Mouse (Mus musculus) embryonic facial prominence, embryonic 15.5 days (tissue): ENCODE data around the gene Wdr91. TPM values are rescaled to one million over a fixed set of nuclear protein-coding genes. Genes with fewer than 3 reads are reported as not detected.

ENCODE experiments used
- ATAC-seq: fragments of 200-750 bp; cut with Nextera tagmentation; 2 replicates; pipeline ENCODE4 v1.8.0; 2017; ENCODE audit warnings: low read depth, moderate TSS enrichment; ENCODE audit not compliant: insufficient number of reproducible peaks, low FRiP score, low TSS enrichment
- H3K27ac ChIP-seq: fragments of 300-500 bp; sonication (generic); replicated peaks from 2 replicates; pipeline ENCODE4 v1.5.1; 2015; ENCODE audit warnings: mild to moderate bottlenecking, inconsistent platforms
- H3K27me3 ChIP-seq: fragments of 300-500 bp; sonication (generic); 2 replicates; pipeline ENCODE4 v1.6.1; 2015; ENCODE audit warnings: inconsistent platforms
- H3K36me3 ChIP-seq: fragments of 300-500 bp; sonication (generic); 2 replicates; pipeline ENCODE4 v1.6.1; 2015; ENCODE audit warnings: mild to moderate bottlenecking, inconsistent platforms
- H3K4me1 ChIP-seq: fragments of 300-500 bp; sonication (generic); 2 replicates; pipeline ENCODE4 v1.6.1; 2015; ENCODE audit warnings: inconsistent platforms
- H3K4me2 ChIP-seq: fragments of 300-500 bp; sonication (generic); replicated peaks from 2 replicates; pipeline ENCODE4 v1.6.1; 2015; ENCODE audit warnings: mild to moderate bottlenecking, inconsistent platforms
- H3K4me3 ChIP-seq: fragments of 300-500 bp; sonication (generic); replicated peaks from 2 replicates; pipeline ENCODE4 v1.5.1; 2015; ENCODE audit warnings: mild to moderate bottlenecking, inconsistent platforms
- H3K9ac ChIP-seq: fragments of 300-500 bp; sonication (generic); 2 replicates; pipeline ENCODE4 v1.6.1; 2015; ENCODE audit warnings: inconsistent platforms
- H3K9me3 ChIP-seq: fragments of 300-500 bp; sonication (generic); replicated peaks from 2 replicates; pipeline ENCODE4 v1.6.1; 2016; ENCODE audit warnings: inconsistent platforms
- WGBS: fragments of 180-500 bp; shearing (Covaris S2); methylation state at CpG from one replicate; pipeline ENCODE4 v1.1.7; 2015; 5-methylcytosine and 5-hydroxymethylcytosine counted together
- polyA plus RNA-seq: library from polyadenylated mRNA; unstranded; fragments of >200 nt; fragmentation: Nextera tagmentation; extraction: Ambion mirVana; gene quantifications from 2 replicates; pipeline ENCODE4 v1.2.1, GENCODE M21; 2015

Gene Wdr91
- polyA plus RNA-seq, 1 experiment from 2014 or later: 12.0 TPM

DNA sequence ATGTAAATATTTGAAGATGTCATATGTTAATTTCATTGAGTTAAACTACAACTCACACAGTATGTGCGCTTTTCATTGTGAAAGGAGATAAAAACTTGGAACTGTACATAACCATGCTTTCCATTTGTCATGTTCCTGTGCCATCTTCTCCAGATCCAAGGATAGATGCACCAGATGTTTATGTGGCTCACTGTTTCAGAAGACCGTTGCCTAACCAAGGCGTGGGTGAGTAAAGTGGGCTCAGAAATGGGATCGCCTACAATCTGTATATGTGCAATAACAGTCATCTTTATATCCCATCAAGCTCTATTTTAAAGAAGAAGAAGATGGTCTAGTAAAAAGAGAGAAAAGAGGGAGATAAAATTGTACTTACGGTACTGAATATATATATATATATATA is 78.3 kb downstream of the Wdr91 start:
- no peaks in the 10 kb centered on the region for H3K9me3 ChIP-seq
- no peaks in the 10 kb centered on the region for H3K36me3 ChIP-seq
- no peak overlapping the region for H3K4me3 ChIP-seq
- ATAC-seq: no peak
- no peak overlapping the region for H3K9ac ChIP-seq
- 95% methylated on average over 5 of the region's 5 CpGs for WGBS
- H3K4me1 ChIP-seq: no peaks in the 10 kb centered on the region
- H3K27me3 ChIP-seq: no peaks in the 10 kb centered on the region
- H3K27ac ChIP-seq: no peak overlapping the region
- H3K4me2 ChIP-seq: no peak overlapping the region

Other genes starting within 250 kb of the Wdr91 start
- gene Agbl3, start 130.4 kb downstream of the Wdr91 start, polyA plus RNA-seq: 8.1 and 8.9 TPM in 2 replicates
- gene Tmem140, start 47.7 kb downstream of the Wdr91 start, polyA plus RNA-seq: 3.0 and 3.9 TPM in 2 replicates
- gene Cyren, start 32.8 kb downstream of the Wdr91 start, polyA plus RNA-seq: 14.8 and 17.4 TPM in 2 replicates
- gene Stra8, start 9.3 kb upstream of the Wdr91 start, polyA plus RNA-seq: not detected in 2 replicates
- 1.1 TPM in 2 replicates for gene Slc23a4, start 77.5 kb upstream of the Wdr91 start, polyA plus RNA-seq
- 29.3 and 29.7 TPM in 2 replicates for gene Cnot4, start 222.8 kb upstream of the Wdr91 start, polyA plus RNA-seq